Comparison of ENCODE assay signal across 13 mouse cellular contexts in the genomic region with DNA sequence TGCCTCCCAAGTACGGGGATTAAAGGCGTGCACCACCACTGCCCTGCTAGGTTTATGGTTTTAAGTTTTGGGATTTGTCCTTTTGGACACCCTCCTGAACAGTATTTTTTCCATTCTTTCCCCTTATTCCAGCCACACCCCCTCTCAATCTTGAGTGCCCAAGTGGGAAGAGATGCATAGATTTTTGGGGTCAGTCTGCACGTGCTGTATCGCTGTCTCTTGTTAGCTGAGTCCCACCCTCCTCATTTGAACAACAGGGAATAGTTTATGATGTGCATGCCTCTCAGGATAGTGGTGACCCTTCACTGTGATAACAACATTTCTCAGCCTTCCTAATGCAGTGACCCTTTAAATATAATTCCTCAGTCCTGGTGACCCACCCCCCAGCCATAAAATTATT. TPM values are rescaled to one million over a fixed set of nuclear protein-coding genes. Genes with fewer than 3 reads are reported as not detected.
DNase-seq lines count a peak whose midpoint lies in the region; ATAC-seq and TF ChIP-seq lines count a peak whose summit lies in the region.
"Had no signal": no experiment of that assay in that cellular context is flagged by ENCODE, and none has a peak within 500 bp of the region (broad histone marks: within the 10 kb centered on the region; RNA-seq: fewer than 3 reads in every experiment).

No protein-coding gene starts in this region.

- TF ChIP-seq CTCF in gastrocnemius, adult 2 months (IDR thresholded peaks at IDR 0.05): no peak
- TF ChIP-seq CTCF in G1E (IDR thresholded peaks at IDR 0.05; ENCODE audit: low read depth, low read length): no peak

- no peak overlapping the region for H3K9ac ChIP-seq in limb, embryonic 12.5 days (replicated peaks)
- H3K9ac ChIP-seq in liver, embryonic 16.5 days (ENCODE audit: low read depth, low read length): peak overlapping the region; percentile 96; the same call in 1 of the 2 replicates
- H3K9ac ChIP-seq: embryonic facial prominence, embryonic 15.5 days had no signal

- H3K4me2 ChIP-seq in limb, embryonic 12.5 days: no peak overlapping the region
- H3K4me2 ChIP-seq in liver, embryonic 16.5 days (ENCODE audit: low read depth, low read length): peak overlapping the region; percentile 96

- WGBS in limb, embryonic 12.5 days: 83% methylated on average over 4 of the region's 4 CpGs
- WGBS in limb, embryonic 10.5 days: 82% methylated on average over 4 of the region's 4 CpGs
- 48% methylated on average over 4 of the region's 4 CpGs for WGBS in liver, embryonic 16.5 days (ENCODE audit: insufficient replicate concordance)

- no peaks in the 10 kb centered on the region for H3K36me3 ChIP-seq in limb, embryonic 12.5 days
- no peaks in the 10 kb centered on the region for H3K36me3 ChIP-seq in limb, embryonic 10.5 days
- peaks cover 20% of the 10 kb centered on the region for H3K36me3 ChIP-seq in G1E (replicated peaks)
- no peaks in the 10 kb centered on the region for H3K36me3 ChIP-seq in liver, embryonic 16.5 days (ENCODE audit: control insufficient read depth, insufficient read depth)
- H3K36me3 ChIP-seq: embryonic facial prominence, embryonic 15.5 days had no signal

- intact Hi-C loops in gastrocnemius, adult 2 months (cut with DNase I): no loop called here

- H3K9me3 ChIP-seq in limb, embryonic 12.5 days: no peaks in the 10 kb centered on the region
- H3K9me3 ChIP-seq in limb, embryonic 10.5 days (replicated peaks): no peaks in the 10 kb centered on the region
- no peaks in the 10 kb centered on the region for H3K9me3 ChIP-seq in G1E (replicated peaks)
- no peaks in the 10 kb centered on the region for H3K9me3 ChIP-seq in liver, embryonic 16.5 days (replicated peaks; ENCODE audit: control insufficient read depth, low read length)
- H3K9me3 ChIP-seq: embryonic facial prominence, embryonic 15.5 days had no signal

- no peak for ATAC-seq in limb, embryonic 12.5 days (ENCODE audit: insufficient number of reproducible peaks, insufficient read depth, low FRiP score, low TSS enrichment, low read depth)
- no peak for ATAC-seq in G1E (ENCODE audit: extremely low read depth, insufficient number of reproducible peaks, low FRiP score, poor library complexity, severe bottlenecking)
- ATAC-seq in liver, embryonic 16.5 days (ENCODE audit: low read depth): no peak
- ATAC-seq: hindbrain, embryonic 16.5 days had no signal

- no peak for DNase-seq in gastrocnemius, adult 2 months
- DNase-seq in gastrocnemius, postnatal 10 days: no peak
- DNase-seq in limb, embryonic 10.5 days (ENCODE audit: low spot score): no peak
- no peak for DNase-seq in G1E (ENCODE audit: low spot score)
- DNase-seq in adrenal gland, postnatal 10 days: no peak
- DNase-seq in ovary, postnatal 14 days (ENCODE audit: low spot score): no peak
- DNase-seq: cerebellum, postnatal 14 days; left cerebral cortex, postnatal 4 days; right cerebral cortex, adult 18-20 months had no signal

- peaks cover 49% of the 10 kb centered on the region for H3K4me1 ChIP-seq in limb, embryonic 12.5 days (replicated peaks)
- H3K4me1 ChIP-seq in limb, embryonic 10.5 days: peaks cover 36% of the 10 kb centered on the region
- H3K4me1 ChIP-seq in G1E (ENCODE audit: insufficient read depth, low read depth, low read length): peaks cover 75% of the 10 kb centered on the region
- H3K4me1 ChIP-seq in liver, embryonic 16.5 days (ENCODE audit: control insufficient read depth, low read depth, low read length): peaks cover 63% of the 10 kb centered on the region

- H3K4me3 ChIP-seq in gastrocnemius, adult 2 months: no peak overlapping the region
- H3K4me3 ChIP-seq in limb, embryonic 12.5 days (replicated peaks): 0 out of 2 replicates have a peak overlapping the region, but pooled peaks have one; percentile 98
- H3K4me3 ChIP-seq in limb, embryonic 10.5 days: no peak overlapping the region
- H3K4me3 ChIP-seq in G1E (ENCODE audit: low read depth, low read length): peak overlapping the region; percentile 55; the same call in 1 of the 2 replicates
- H3K4me3 ChIP-seq in liver, embryonic 16.5 days (ENCODE audit: low read depth, low read length): peak overlapping the region; percentile 95

- H3K27ac ChIP-seq in gastrocnemius, adult 2 months: peak overlapping the region; percentile 93
- no peak overlapping the region for H3K27ac ChIP-seq in limb, embryonic 12.5 days
- H3K27ac ChIP-seq in limb, embryonic 10.5 days: no peak overlapping the region
- peak overlapping the region; percentile 20; the same call in 1 of the 2 replicates for H3K27ac ChIP-seq in liver, embryonic 16.5 days (ENCODE audit: low read length)

- no peaks in the 10 kb centered on the region for H3K27me3 ChIP-seq in limb, embryonic 12.5 days
- H3K27me3 ChIP-seq in limb, embryonic 10.5 days (ENCODE audit: low read depth, poor library complexity, severe bottlenecking): no peaks in the 10 kb centered on the region
- H3K27me3 ChIP-seq in G1E (ENCODE audit: insufficient read depth, low read length): no peaks in the 10 kb centered on the region
- no peaks in the 10 kb centered on the region for H3K27me3 ChIP-seq in liver, embryonic 16.5 days (ENCODE audit: control insufficient read depth, insufficient read depth, low read depth, low read length)
- H3K27me3 ChIP-seq: embryonic facial prominence, embryonic 15.5 days had no signal

RNA-seq across cellular contexts. Expression of a gene that starts 2.9 kb away (rescaled TPM):
- 10 to 100 TPM; 90.4 to 98.4 TPM for total RNA-seq in gastrocnemius, adult 2 months (2021)
- total RNA-seq in gastrocnemius, postnatal 10 days (2021): 10 to 100 TPM; 78.2 to 88.3 TPM
- 17.6 and 21.7 TPM in 2 replicates for polyA plus RNA-seq in limb, embryonic 12.5 days (2016; fragmentation: Nextera tagmentation; extraction: Ambion mirVana)
- polyA plus RNA-seq in limb, embryonic 10.5 days (2016; fragmentation: Nextera tagmentation; extraction: Ambion mirVana): 20.0 and 22.6 TPM in 2 replicates
- total RNA-seq in G1E (2014; fragmentation: Nextera tagmentation) (184 and 189 TPM in 2 replicates), G1E (2017) (31.4 and 34.7 TPM in 2 replicates)
- 111 and 123 TPM in 2 replicates for polyA plus RNA-seq in G1E (2012)
- polyA plus RNA-seq in liver, embryonic 16.5 days (2015; fragmentation: Nextera tagmentation; extraction: Ambion mirVana): 14.2 and 14.9 TPM in 2 replicates
- total RNA-seq in adrenal gland, postnatal 10 days (2021): 10 to 100 TPM; 78.6 to 85.0 TPM

Comparison
In these comparisons a context has a peak if more than half of its experiments do, and no peak if none do; other contexts are left out.
1. H3K4me3 ChIP-seq: peak in limb, embryonic 12.5 days (single experiment), G1E (single experiment) and liver, embryonic 16.5 days (single experiment); none in gastrocnemius, adult 2 months (single experiment) and limb, embryonic 10.5 days (single experiment).
2. H3K27ac ChIP-seq: peak in gastrocnemius, adult 2 months (single experiment) and liver, embryonic 16.5 days (single experiment); none in limb, embryonic 12.5 days (single experiment) and limb, embryonic 10.5 days (single experiment).